Mouse (Mus musculus): Measurements from ENCODE around the gene Pde1b. TPM values are rescaled to one million over a fixed set of nuclear protein-coding genes. Genes with fewer than 3 reads are reported as not detected.

Gene Pde1b
- polyA plus RNA-seq, 1 experiment from 2014 or later, result 26.8 TPM

DNA sequence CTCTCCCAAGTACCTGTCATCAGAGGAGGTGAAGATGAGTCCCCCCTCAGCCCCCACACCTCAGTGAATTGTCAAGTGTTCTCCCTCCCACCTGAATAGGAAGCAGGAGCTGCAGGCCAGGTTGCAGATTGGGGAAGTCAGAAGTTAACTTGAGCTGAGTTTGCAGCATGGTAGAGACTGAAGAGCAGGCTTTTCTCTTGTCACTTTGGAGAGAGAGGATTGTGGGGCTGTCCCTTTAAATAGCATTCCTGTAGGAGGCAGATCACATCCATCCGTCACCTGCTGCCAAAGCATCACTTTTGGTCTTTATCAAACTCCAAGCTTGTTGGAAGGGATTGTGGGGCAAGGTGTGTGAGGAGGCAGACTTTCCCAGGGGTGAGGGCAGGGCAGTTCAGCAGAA is 2.1 kb upstream of the Pde1b start:
- Histone ChIP-seq H3K36me3 (ENCODE audit: control insufficient read depth, insufficient read depth, low read length) (no peaks in the 10 kb centered on the region), H3K4me2 (ENCODE audit: low read depth) (no peak overlapping the region), H3K9ac (ENCODE audit: low read length) (no peak overlapping the region), H3K9me3 (ENCODE audit: control insufficient read depth, low read length) (no peaks in the 10 kb centered on the region), H3K4me1 (ENCODE audit: control insufficient read depth, insufficient read depth, low read length) (0 out of 2 replicates have a peak, but pooled peaks cover 4% of the 10 kb centered on the region), H3K27me3 (ENCODE audit: control insufficient read depth, insufficient read depth, low read length) (0 out of 2 replicates have a peak, but pooled peaks cover 2% of the 10 kb centered on the region), H3K4me3 (ENCODE audit: low read depth, low read length) (no peak overlapping the region), H3K27ac (ENCODE audit: low read depth, low read length) (no peak overlapping the region)
- ATAC-seq (ENCODE audit: insufficient read depth, low FRiP score, low TSS enrichment) (no peak), DNase-seq (ENCODE audit: low spot score) (no peak)
- 48% methylated on average over 1 of the region's 1 CpGs for WGBS

DNA sequence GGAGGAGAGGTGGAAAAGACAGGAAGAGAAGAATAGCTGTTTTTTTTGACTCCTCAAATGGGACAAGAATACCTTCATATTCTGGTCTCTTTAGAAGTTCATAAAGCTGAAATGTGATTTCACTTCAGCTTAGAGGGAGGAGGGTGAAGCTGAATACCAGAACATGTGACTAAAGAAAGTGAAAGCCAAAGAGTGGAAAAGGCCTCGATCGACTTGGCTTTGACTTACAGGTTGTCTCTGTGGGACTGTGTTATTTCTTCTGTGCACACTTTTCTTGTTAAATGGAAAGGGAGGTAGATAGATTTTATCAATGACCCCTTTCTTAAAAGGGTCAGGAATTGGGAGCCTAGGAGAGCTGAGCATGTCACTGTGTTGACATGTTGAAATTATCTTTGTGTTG is 1.6 kb upstream of the Pde1b start:
- 0 out of 2 replicates have a peak, but pooled peaks cover 4% of the 10 kb centered on the region for H3K4me1 ChIP-seq (ENCODE audit: control insufficient read depth, insufficient read depth, low read length)
- 89% methylated on average over 2 of the region's 2 CpGs for WGBS
- DNase-seq (ENCODE audit: low spot score), result no peak

DNA sequence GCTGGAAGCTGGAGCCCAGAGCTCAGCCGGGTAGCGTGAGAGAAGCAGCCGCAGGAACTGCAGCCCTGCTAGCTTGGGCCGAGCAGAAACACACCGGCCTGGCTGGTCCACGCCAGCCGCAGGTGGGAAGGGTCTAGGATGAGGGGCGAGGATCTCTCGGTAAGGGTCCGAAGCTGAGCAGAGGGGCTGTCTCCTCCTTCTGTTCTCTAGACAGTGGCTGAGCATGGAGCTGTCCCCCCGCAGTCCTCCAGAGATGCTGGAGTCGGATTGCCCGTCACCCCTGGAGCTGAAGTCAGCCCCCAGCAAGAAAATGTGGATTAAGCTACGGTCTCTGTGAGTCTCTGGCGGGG is 392 bp downstream of the Pde1b start:
- H3K4me3 ChIP-seq (ENCODE audit: low read depth, low read length), result peak overlapping the region; percentile 58
- peak overlapping the region; percentile 93 for H3K4me2 ChIP-seq (ENCODE audit: low read depth)
- DNase-seq (ENCODE audit: low spot score) (no peak), ATAC-seq (ENCODE audit: insufficient read depth, low FRiP score, low TSS enrichment) (peak; percentile 75)
- WGBS, result under 1% methylated on average over 15 of the region's 15 CpGs
- 0 out of 2 replicates have a peak, but pooled peaks cover 2% of the 10 kb centered on the region for H3K27me3 ChIP-seq (ENCODE audit: control insufficient read depth, insufficient read depth, low read length)
- 0 out of 2 replicates have a peak, but pooled peaks cover 4% of the 10 kb centered on the region for H3K4me1 ChIP-seq (ENCODE audit: control insufficient read depth, insufficient read depth, low read length)
- peak overlapping the region; percentile 72 for H3K9ac ChIP-seq (ENCODE audit: low read length)
- no peaks in the 10 kb centered on the region for H3K9me3 ChIP-seq (ENCODE audit: control insufficient read depth, low read length)
- H3K36me3 ChIP-seq (ENCODE audit: control insufficient read depth, insufficient read depth, low read length), result no peaks in the 10 kb centered on the region
- no peak overlapping the region for H3K27ac ChIP-seq (ENCODE audit: low read depth, low read length)

More for the DNA sequence above, 1.6 kb upstream of the Pde1b start:
- H3K4me3 ChIP-seq (ENCODE audit: low read depth, low read length), result no peak overlapping the region
- no peak for ATAC-seq (ENCODE audit: insufficient read depth, low FRiP score, low TSS enrichment)
- H3K4me2 ChIP-seq (ENCODE audit: low read depth), result no peak overlapping the region
- no peak overlapping the region for H3K27ac ChIP-seq (ENCODE audit: low read depth, low read length)
- no peaks in the 10 kb centered on the region for H3K9me3 ChIP-seq (ENCODE audit: control insufficient read depth, low read length)
- H3K36me3 ChIP-seq (ENCODE audit: control insufficient read depth, insufficient read depth, low read length), result no peaks in the 10 kb centered on the region
- H3K9ac ChIP-seq (ENCODE audit: low read length), result no peak overlapping the region
- 0 out of 2 replicates have a peak, but pooled peaks cover 2% of the 10 kb centered on the region for H3K27me3 ChIP-seq (ENCODE audit: control insufficient read depth, insufficient read depth, low read length)

DNA sequence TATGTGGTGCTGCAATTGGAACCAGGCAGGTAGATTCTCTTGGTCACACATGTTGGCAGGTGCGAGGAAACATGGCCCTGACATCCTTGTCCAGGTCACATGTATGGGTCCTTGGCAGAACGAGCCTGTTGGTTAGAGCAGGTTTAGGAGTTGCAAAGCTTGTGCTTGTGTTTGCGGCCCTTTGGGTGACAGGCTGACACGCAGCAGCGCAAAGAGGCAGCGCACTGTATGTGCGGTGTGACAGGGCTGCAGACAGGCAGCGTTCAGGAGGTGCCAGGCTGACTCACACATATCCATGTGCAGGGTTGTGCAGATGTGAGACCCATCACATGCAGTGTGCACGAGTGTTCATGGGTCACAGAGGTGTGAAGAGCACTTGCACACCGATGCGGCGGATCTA is 826 bp downstream of the Pde1b start:
- Histone ChIP-seq H3K27me3 (ENCODE audit: control insufficient read depth, insufficient read depth, low read length) (0 out of 2 replicates have a peak, but pooled peaks cover 2% of the 10 kb centered on the region), H3K27ac (ENCODE audit: low read depth, low read length) (no peak overlapping the region), H3K9ac (ENCODE audit: low read length) (peak overlapping the region; percentile 72), H3K4me3 (ENCODE audit: low read depth, low read length) (peak overlapping the region; percentile 58), H3K9me3 (ENCODE audit: control insufficient read depth, low read length) (no peaks in the 10 kb centered on the region), H3K4me1 (ENCODE audit: control insufficient read depth, insufficient read depth, low read length) (0 out of 2 replicates have a peak, but pooled peaks cover 4% of the 10 kb centered on the region), H3K36me3 (ENCODE audit: control insufficient read depth, insufficient read depth, low read length) (no peaks in the 10 kb centered on the region), H3K4me2 (ENCODE audit: low read depth) (peak overlapping the region; percentile 93)
- DNase-seq (ENCODE audit: low spot score) (no peak), ATAC-seq (ENCODE audit: insufficient read depth, low FRiP score, low TSS enrichment) (peak; percentile 21; the same call in 1 of the 2 replicates)
- 46% methylated on average over 12 of the region's 12 CpGs for WGBS

DNA sequence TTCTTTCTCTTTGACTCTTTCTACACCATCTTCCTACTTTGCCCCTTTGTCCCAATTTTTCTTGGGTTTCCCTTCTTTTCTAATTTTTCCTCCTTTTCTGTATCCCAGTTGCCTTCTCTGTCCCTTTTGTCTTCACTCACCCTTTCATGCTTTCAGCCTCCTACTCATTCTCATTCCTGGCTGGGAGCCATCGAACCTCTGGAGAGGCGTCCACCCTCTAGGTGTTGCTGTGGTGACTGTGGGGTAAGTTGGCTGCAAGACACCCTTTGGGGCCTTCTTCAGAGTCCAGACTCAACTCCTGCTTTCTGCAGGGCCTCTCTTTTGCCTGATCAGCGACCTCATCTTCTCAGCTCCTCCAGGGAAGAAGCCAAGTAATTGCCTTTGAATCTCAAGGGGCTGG is 6.5 kb downstream of the Pde1b start:
- no peak for ATAC-seq (ENCODE audit: insufficient read depth, low FRiP score, low TSS enrichment)
- no peak overlapping the region for H3K27ac ChIP-seq (ENCODE audit: low read depth, low read length)
- no peaks in the 10 kb centered on the region for H3K27me3 ChIP-seq (ENCODE audit: control insufficient read depth, insufficient read depth, low read length)
- WGBS, result 68% methylated on average over 3 of the region's 3 CpGs
- H3K36me3 ChIP-seq (ENCODE audit: control insufficient read depth, insufficient read depth, low read length), result no peaks in the 10 kb centered on the region
- H3K4me2 ChIP-seq (ENCODE audit: low read depth), result no peak overlapping the region
- no peak for DNase-seq (ENCODE audit: low spot score)
- H3K4me1 ChIP-seq (ENCODE audit: control insufficient read depth, insufficient read depth, low read length), result peaks cover 3% of the 10 kb centered on the region
- no peaks in the 10 kb centered on the region for H3K9me3 ChIP-seq (ENCODE audit: control insufficient read depth, low read length)
- H3K4me3 ChIP-seq (ENCODE audit: low read depth, low read length), result no peak overlapping the region
- no peak overlapping the region for H3K9ac ChIP-seq (ENCODE audit: low read length)

DNA sequence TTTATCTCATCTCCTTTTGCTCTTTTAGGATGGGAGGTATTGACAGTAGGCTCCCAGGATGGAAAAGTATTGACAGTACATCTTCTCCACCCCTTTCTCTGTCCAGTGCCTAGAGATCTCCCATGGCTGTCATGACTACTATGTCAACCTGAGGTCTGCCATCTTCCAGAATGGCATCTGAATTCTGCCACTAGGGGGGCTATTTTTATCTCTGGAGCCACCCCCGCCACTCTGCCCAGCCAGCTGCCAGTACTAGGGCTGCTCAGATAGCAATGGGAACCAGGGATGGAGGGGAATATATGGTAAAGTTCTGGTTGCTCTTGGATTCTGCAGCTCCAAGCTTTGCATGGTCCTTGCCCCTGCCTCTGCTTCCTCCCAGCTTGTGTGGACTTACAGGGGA is 8.8 kb downstream of the Pde1b start:
- ATAC-seq (ENCODE audit: insufficient read depth, low FRiP score, low TSS enrichment), result no peak
- no peaks in the 10 kb centered on the region for H3K36me3 ChIP-seq (ENCODE audit: control insufficient read depth, insufficient read depth, low read length)
- 60% methylated on average over 1 of the region's 1 CpGs for WGBS
- H3K27ac ChIP-seq (ENCODE audit: low read depth, low read length), result no peak overlapping the region
- DNase-seq (ENCODE audit: low spot score), result no peak
- peaks cover 14% of the 10 kb centered on the region for H3K4me1 ChIP-seq (ENCODE audit: control insufficient read depth, insufficient read depth, low read length)
- no peaks in the 10 kb centered on the region for H3K27me3 ChIP-seq (ENCODE audit: control insufficient read depth, insufficient read depth, low read length)
- no peaks in the 10 kb centered on the region for H3K9me3 ChIP-seq (ENCODE audit: control insufficient read depth, low read length)
- no peak overlapping the region for H3K4me2 ChIP-seq (ENCODE audit: low read depth)
- H3K4me3 ChIP-seq (ENCODE audit: low read depth, low read length), result no peak overlapping the region
- H3K9ac ChIP-seq (ENCODE audit: low read length), result no peak overlapping the region

DNA sequence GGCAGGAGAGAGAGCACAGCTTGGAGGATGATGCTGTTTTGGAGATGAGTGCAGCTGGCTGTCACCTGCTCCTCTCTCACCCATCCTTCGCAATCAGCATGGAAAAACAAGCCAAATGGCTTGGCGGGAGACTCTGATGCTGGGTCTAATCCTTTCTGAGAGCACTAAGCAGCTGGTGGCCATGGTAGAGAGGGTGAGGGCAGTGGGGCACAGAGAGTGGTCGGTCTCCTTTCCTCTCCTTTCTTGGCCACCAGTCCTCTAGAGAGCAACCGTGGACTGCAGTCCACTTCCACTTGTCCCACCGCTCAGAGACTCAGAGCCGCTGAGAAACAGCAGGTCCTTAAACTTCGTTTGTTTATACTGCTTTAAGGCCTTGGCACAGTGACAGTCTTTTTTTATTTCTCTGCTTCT is 10.8 kb downstream of the Pde1b start:
- ATAC-seq (ENCODE audit: insufficient read depth, low FRiP score, low TSS enrichment) (peak; percentile 22), DNase-seq (ENCODE audit: low spot score) (no peak)
- Histone ChIP-seq H3K36me3 (ENCODE audit: control insufficient read depth, insufficient read depth, low read length) (no peaks in the 10 kb centered on the region), H3K9ac (ENCODE audit: low read length) (peak overlapping the region; percentile 16; the same call in 1 of the 2 replicates), H3K4me2 (ENCODE audit: low read depth) (peak overlapping the region; percentile 29; the same call in 1 of the 2 replicates), H3K27ac (ENCODE audit: low read depth, low read length) (no peak overlapping the region), H3K4me1 (ENCODE audit: control insufficient read depth, insufficient read depth, low read length) (peaks cover 16% of the 10 kb centered on the region), H3K9me3 (ENCODE audit: control insufficient read depth, low read length) (no peaks in the 10 kb centered on the region), H3K4me3 (ENCODE audit: low read depth, low read length) (no peak overlapping the region), H3K27me3 (ENCODE audit: control insufficient read depth, insufficient read depth, low read length) (no peaks in the 10 kb centered on the region)
- WGBS, result 5% methylated on average over 7 of the region's 7 CpGs

DNA sequence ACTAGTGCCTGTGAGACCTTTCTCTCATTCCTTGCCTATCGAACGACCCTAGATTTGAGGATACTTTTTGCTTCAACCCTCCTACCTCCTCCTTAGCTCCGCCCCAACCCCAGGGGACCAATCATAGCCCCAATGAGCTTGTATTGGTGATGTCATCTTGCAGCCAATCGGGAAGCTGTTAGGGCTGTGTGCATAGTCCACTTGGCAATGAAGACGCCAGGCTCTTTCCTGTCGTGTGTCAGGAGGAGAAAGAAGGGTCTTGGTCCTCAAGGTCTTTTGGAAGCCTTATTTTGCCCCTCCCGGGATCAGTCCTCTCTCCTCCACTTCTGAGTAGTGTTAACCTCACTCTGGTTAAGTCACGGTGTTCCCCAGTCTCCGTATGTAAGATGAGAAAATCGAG is 11.3 kb downstream of the Pde1b start:
- Histone ChIP-seq H3K4me2 (ENCODE audit: low read depth) (peak overlapping the region; percentile 29), H3K4me3 (ENCODE audit: low read depth, low read length) (0 out of 2 replicates have a peak overlapping the region, but pooled peaks have one; percentile 6), H3K9ac (ENCODE audit: low read length) (0 out of 2 replicates have a peak overlapping the region, but pooled peaks have one; percentile 1), H3K36me3 (ENCODE audit: control insufficient read depth, insufficient read depth, low read length) (no peaks in the 10 kb centered on the region), H3K27me3 (ENCODE audit: control insufficient read depth, insufficient read depth, low read length) (no peaks in the 10 kb centered on the region), H3K27ac (ENCODE audit: low read depth, low read length) (no peak overlapping the region), H3K9me3 (ENCODE audit: control insufficient read depth, low read length) (no peaks in the 10 kb centered on the region), H3K4me1 (ENCODE audit: control insufficient read depth, insufficient read depth, low read length) (peaks cover 20% of the 10 kb centered on the region)
- 4% methylated on average over 10 of the region's 10 CpGs for WGBS
- ATAC-seq (ENCODE audit: insufficient read depth, low FRiP score, low TSS enrichment) (peak; percentile 86), DNase-seq (ENCODE audit: low spot score) (peak; percentile 85)

DNA sequence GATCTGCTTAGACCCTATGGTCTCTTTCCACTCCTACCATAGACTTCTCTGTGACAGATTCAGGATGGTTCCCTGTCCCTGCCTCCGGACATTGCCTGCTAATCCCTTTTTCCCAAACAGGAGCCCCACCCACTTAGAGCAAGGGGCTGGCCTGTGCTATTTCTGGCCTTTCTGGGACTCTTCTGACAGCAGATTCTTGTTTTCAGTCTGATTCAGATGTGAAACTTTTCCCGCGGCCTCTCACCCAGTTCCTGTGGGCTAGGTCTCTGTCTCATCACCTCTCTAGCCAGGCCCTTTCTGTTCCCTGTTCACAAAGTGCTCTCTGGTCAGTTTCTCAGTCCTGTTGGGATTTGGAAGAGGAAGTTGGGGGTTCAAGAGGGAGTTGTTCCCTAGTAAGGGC is 12.1 kb downstream of the Pde1b start:
- Histone ChIP-seq H3K4me3 (ENCODE audit: low read depth, low read length) (no peak overlapping the region), H3K4me2 (ENCODE audit: low read depth) (peak overlapping the region; percentile 29; the same call in 1 of the 2 replicates), H3K4me1 (ENCODE audit: control insufficient read depth, insufficient read depth, low read length) (peaks cover 22% of the 10 kb centered on the region), H3K9me3 (ENCODE audit: control insufficient read depth, low read length) (no peaks in the 10 kb centered on the region), H3K36me3 (ENCODE audit: control insufficient read depth, insufficient read depth, low read length) (no peaks in the 10 kb centered on the region), H3K27ac (ENCODE audit: low read depth, low read length) (no peak overlapping the region), H3K9ac (ENCODE audit: low read length) (peak overlapping the region; percentile 26), H3K27me3 (ENCODE audit: control insufficient read depth, insufficient read depth, low read length) (no peaks in the 10 kb centered on the region)
- ATAC-seq (ENCODE audit: insufficient read depth, low FRiP score, low TSS enrichment) (no peak), DNase-seq (ENCODE audit: low spot score) (no peak)
- WGBS, result 55% methylated on average over 3 of the region's 3 CpGs
